Mouse (Mus musculus): ENCODE data around the gene Vamp5.
A peak's percentile ranks its signal among the peaks of the same experiment; 100 is the strongest.

Vamp5 gene

GRCm38 (mm10) chr6:72340481-72340880 is 39.8 kb downstream of the Vamp5 start:
- no peak for DNase-seq

- DNase-seq, result no peak
Observed at GRCm38 (mm10) chr6:72333111-72333510, 47.2 kb downstream of the Vamp5 start.

GRCm38 (mm10) chr6:72330133-72330532 is 50.1 kb downstream of the Vamp5 start:
- DNase-seq, result no peak

DNA sequence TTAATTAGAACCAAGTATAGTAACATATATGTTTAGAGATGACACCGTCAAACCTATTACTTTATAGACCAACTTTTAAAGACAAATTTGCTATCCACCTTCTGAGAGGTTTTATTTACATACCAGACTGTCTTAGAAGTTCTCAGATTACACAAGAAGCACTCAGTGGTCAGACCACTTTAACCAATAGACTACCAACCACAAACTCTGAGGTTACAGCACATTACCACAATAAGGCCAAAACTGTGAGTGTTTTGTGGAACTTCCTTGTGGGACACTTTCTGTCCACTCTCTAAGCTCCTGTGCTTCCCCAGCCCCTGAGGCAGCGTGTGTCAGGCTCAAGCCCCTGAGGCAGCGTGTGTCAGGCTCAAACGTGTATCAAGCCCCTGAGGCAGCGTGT is 51.2 kb downstream of the Vamp5 start:
- no peak for DNase-seq

GRCm38 (mm10) chr6:72326274-72326673 is 54.0 kb downstream of the Vamp5 start:
- peak; percentile 57 for DNase-seq

GRCm38 (mm10) chr6:72323786-72324508 is 56.3 kb downstream of the Vamp5 start:
- DNase-seq, result no peak

DNA sequence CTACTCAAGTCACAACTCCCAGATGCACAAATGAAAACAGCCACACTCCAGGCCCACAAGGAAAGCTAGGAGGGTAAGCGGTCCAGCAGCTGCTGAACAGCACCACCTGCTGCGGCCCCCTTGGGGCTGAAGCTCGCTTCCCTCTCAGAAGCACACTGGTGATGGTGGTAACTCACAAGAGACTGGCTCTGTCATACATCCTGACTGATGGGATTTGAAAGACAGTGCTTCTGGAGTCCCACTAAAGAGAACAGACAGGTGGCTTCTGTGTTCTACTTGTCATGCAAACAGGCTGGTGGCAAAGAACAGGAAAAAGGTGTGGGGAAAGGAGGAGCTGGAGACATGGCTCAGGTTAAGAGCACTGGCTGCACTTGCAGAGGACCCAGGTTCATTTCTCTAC is 57.3 kb downstream of the Vamp5 start:
- no peak for DNase-seq

DNA sequence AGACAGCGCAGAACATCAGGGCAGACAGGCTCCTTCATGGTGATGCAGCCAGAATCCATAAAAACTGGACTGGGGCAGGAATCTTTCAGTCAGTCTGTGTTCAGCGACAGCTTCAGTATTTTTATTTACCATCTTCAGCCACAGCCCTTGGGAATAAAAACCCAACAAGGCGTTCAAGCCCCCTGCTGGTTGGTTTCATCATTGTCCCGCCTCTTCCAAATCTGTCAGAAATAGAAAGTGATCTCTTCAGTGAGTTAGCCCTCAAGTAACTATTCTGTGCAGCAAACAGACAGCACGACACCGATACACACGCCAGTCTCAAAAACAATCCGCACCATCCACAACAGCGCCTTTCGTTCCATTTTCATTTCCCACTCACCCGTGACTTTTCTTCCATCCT is 61.2 kb downstream of the Vamp5 start:
- peak; percentile 77 for DNase-seq
